Mouse (Mus musculus) ES-E14 (cell line): ENCODE measurements around the gene Myl6b. TPM values are rescaled to one million over a fixed set of nuclear protein-coding genes. Genes with fewer than 3 reads are reported as not detected.
A peak's percentile ranks its signal among the peaks of the same experiment; 100 is the strongest.

Experiments used
- DNase-seq: peaks from one replicate; pipeline ENCODE4 v3.0.0-alpha.2; 2013; ENCODE audit warnings: low read depth, low spot score
- H3K27ac ChIP-seq: 2 replicates; pipeline ENCODE4 v1.5.1; 2012; ENCODE audit warnings: low read depth, mild to moderate bottlenecking, low read length, moderate library complexity, mixed read lengths; ENCODE audit not compliant: poor library complexity, insufficient read depth, severe bottlenecking
- H3K36me3 ChIP-seq: 2 replicates; pipeline ENCODE4 v1.6.1; 2012; ENCODE audit warnings: mild to moderate bottlenecking, low read length, moderate library complexity, mixed read lengths; ENCODE audit not compliant: control insufficient read depth, poor library complexity, insufficient read depth, severe bottlenecking
- H3K4me1 ChIP-seq, 2 experiments: fragments of 150-350 bp in 1 of 2; sonication (generic) in 1 of 2; 2 replicates each; pipeline ENCODE4 v1.6.1; 2012; ENCODE audit warnings: low read length in 2 of 2, mild to moderate bottlenecking in 1 of 2, mixed read lengths in 1 of 2; ENCODE audit not compliant: control insufficient read depth in 2 of 2, insufficient read depth in 2 of 2, poor library complexity in 1 of 2
- H3K4me3 ChIP-seq, 2 experiments: fragments of 150-350 bp in 1 of 2; sonication (generic) in 1 of 2; 2 replicates each; pipeline ENCODE4 v1.5.1; 2012; ENCODE audit warnings: low read length in 2 of 2, low read depth in 1 of 2, mild to moderate bottlenecking in 1 of 2, mixed read lengths in 1 of 2; ENCODE audit not compliant: insufficient read depth in 1 of 2, poor library complexity in 1 of 2, severe bottlenecking in 1 of 2
- H3K9ac ChIP-seq: 2 replicates; pipeline ENCODE4 v1.6.1; 2012; ENCODE audit warnings: low read depth, mild to moderate bottlenecking, low read length, mixed read lengths; ENCODE audit not compliant: poor library complexity, insufficient read depth, severe bottlenecking
- H3K9me3 ChIP-seq: fragments of 150-350 bp; sonication (generic); 2 replicates; pipeline ENCODE4 v1.6.1; 2012; ENCODE audit warnings: low read depth, mild to moderate bottlenecking, low read length; ENCODE audit not compliant: control insufficient read depth, insufficient read depth
- CHD2 ChIP-seq: IDR thresholded peaks from 2 replicates; pipeline ENCODE4 v1.6.1; 2014; ENCODE audit warnings: mild to moderate bottlenecking, low read depth, low read length, inconsistent platforms
- HCFC1 ChIP-seq: IDR thresholded peaks from 2 replicates; pipeline ENCODE4 v1.6.1; 2012; ENCODE audit warnings: low read length, inconsistent platforms, borderline replicate concordance; ENCODE audit not compliant: insufficient read depth
- MAFK ChIP-seq: IDR thresholded peaks from 2 replicates; pipeline ENCODE4 v1.6.1; 2014; ENCODE audit warnings: mild to moderate bottlenecking, low read depth, low read length, inconsistent platforms; ENCODE audit not compliant: insufficient read depth
- ZC3H11A ChIP-seq: IDR thresholded peaks from 2 replicates; pipeline ENCODE4 v1.6.1; 2012; ENCODE audit warnings: low read depth, mild to moderate bottlenecking, inconsistent platforms, low read length, borderline replicate concordance
- ZNF384 ChIP-seq: IDR thresholded peaks from 2 replicates; pipeline ENCODE4 v1.6.1; 2012; ENCODE audit warnings: low read depth, low read length, inconsistent platforms
- in situ Hi-C, 2 experiments: fragments of 600-800 bp; cut with MboI; formaldehyde crosslinking; loops; one replicate each; pipeline ENCODE4 v1.15.1; 2025; ENCODE audit warnings: low sequenced_read_pairs in 2 of 2, inconsistent platforms in 1 of 2; ENCODE audit not compliant: unreplicated experiment in 2 of 2
- total RNA-seq: library from RNA; depleted of rRNA; stranded (reverse); fragments of 300-350 nt; gene quantifications from 2 replicates; pipeline ENCODE4 v1.2.3, GENCODE M21; 2012

Myl6b gene
- total RNA-seq, 1 experiment: 3.7 TPM

GRCm38 (mm10) chr10:128526366-128527356 is 28.2 kb upstream of the Myl6b start:
- TF ChIP-seq ZNF384: no peak
- no peak for TF ChIP-seq ZC3H11A
- no peak for TF ChIP-seq MAFK
- no peak for TF ChIP-seq CHD2
- no peak for TF ChIP-seq HCFC1
- DNase-seq: no peak
- no peak overlapping the region for H3K27ac ChIP-seq
- in situ Hi-C loops: no loop called here
- H3K4me1 ChIP-seq: peaks cover 0 to 3% of the 10 kb centered on the region in 2 experiments; a peak in 1 of 4 replicates
- 0 out of 2 replicates have a peak overlapping the region, but pooled peaks have one; percentile 34 for H3K9ac ChIP-seq
- H3K4me3 ChIP-seq: peak overlapping the region; percentile 28 to 89; a peak in 3 of 4 replicates
- H3K36me3 ChIP-seq: peaks cover 2% of the 10 kb centered on the region; the same call in 1 of the 2 replicates
- H3K9me3 ChIP-seq: no peaks in the 10 kb centered on the region

- Histone ChIP-seq H3K4me3 (peak within 1 kb of the TSS; percentile 87 to 89), H3K9me3 (no peaks in the 10 kb centered on the region), H3K27ac (no peak within 1 kb of the TSS; the same call in 1 of the 2 replicates), H3K9ac (peak within 1 kb of the TSS; percentile 77), H3K36me3 (peaks cover 7% of the 10 kb centered on the region; the same call in 1 of the 2 replicates), H3K4me1 (peaks cover 0 to 3% of the 10 kb centered on the region in 2 experiments; a peak in 1 of 4 replicates)
- DNase-seq: peak; percentile 98
- in situ Hi-C loops: no loop called here
- TF ChIP-seq CHD2 (no peak), MAFK (no peak), ZC3H11A (no peak), ZNF384 (no peak), HCFC1 (no peak)
These were observed 27.3 kb upstream of the Myl6b start, which contains the start of gene Esyt1 for GRCm38 (mm10) chr10:128525671-128526308. Gene Esyt1 (minus strand): TSS chr10:128525871.

- DNase-seq: no peak
- Histone ChIP-seq H3K36me3 (peaks cover 13% of the 10 kb centered on the region; the same call in 1 of the 2 replicates), H3K9me3 (no peaks in the 10 kb centered on the region), H3K4me3 (peak overlapping the region; percentile 87 to 89), H3K4me1 (peaks cover 0 to 3% of the 10 kb centered on the region in 2 experiments; a peak in 1 of 4 replicates), H3K9ac (peak overlapping the region; percentile 77), H3K27ac (no peak overlapping the region; the same call in 1 of the 2 replicates)
- TF ChIP-seq MAFK (no peak), CHD2 (no peak), HCFC1 (no peak), ZNF384 (no peak), ZC3H11A (no peak)
- in situ Hi-C loops: no loop called here
These were observed 26.5 kb upstream of the Myl6b start for GRCm38 (mm10) chr10:128524732-128525662.
